ENCODE assay signal across 24 mouse cellular contexts in the genomic region with DNA sequence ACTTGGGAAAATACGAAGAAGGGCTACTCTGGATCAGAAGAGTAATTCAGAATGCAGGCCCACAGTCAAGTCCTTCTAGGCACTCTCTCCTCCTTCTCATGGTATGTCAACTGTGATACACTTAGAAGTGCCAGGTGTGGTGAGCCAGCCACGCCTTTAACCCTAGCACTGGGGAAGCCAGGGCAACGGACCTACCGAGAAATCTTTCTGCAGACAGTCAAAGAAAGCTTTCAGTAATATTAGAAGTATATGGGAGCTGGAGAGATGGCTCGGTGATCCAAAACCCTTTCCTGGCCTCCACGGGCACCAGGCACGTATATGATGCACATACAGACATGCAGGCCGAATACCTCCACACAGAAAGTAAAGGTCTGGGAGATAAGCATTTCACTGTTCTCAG.
"Had no signal": no experiment of that assay in that cellular context is flagged by ENCODE, and none has a peak within 500 bp of the region (broad histone marks: within the 10 kb centered on the region; RNA-seq: fewer than 3 reads in every experiment).

No protein-coding gene starts in this region.

- ATAC-seq: hindbrain, postnatal 0 days; intestine, embryonic 16.5 days; liver, embryonic 12.5 days had no signal

- H3K27me3 ChIP-seq: heart, embryonic 13.5 days; heart, embryonic 15.5 days; hindbrain, embryonic 13.5 days; hindbrain, embryonic 15.5 days; kidney, embryonic 15.5 days; limb, embryonic 13.5 days; limb, embryonic 15.5 days; liver, embryonic 12.5 days had no signal

- H3K9ac ChIP-seq: heart, embryonic 13.5 days; heart, embryonic 15.5 days; hindbrain, embryonic 13.5 days; hindbrain, embryonic 15.5 days; kidney, embryonic 15.5 days; limb, embryonic 13.5 days; limb, embryonic 15.5 days; liver, embryonic 12.5 days; liver, embryonic 14.5 days had no signal

- DNase-seq: gastrocnemius, adult 2 months; gastrocnemius, postnatal 10 days; gastrocnemius, postnatal 25 days; heart, adult 18-20 months; heart, postnatal 14 days; kidney, adult 11 months; kidney, adult 2 months; kidney, adult 9 months; kidney, postnatal 14 days; kidney, postnatal 36 days; left cerebral cortex, postnatal 4 days had no signal

- H3K27ac ChIP-seq: gastrocnemius, adult 2 months; heart, embryonic 13.5 days; heart, embryonic 15.5 days; hindbrain, embryonic 13.5 days; hindbrain, embryonic 15.5 days; hindbrain, postnatal 0 days; kidney, embryonic 15.5 days; kidney, postnatal 0 days; limb, embryonic 13.5 days; limb, embryonic 15.5 days; liver, embryonic 12.5 days; liver, embryonic 14.5 days had no signal

- H3K4me3 ChIP-seq: gastrocnemius, adult 2 months; heart, embryonic 13.5 days; heart, embryonic 15.5 days; hindbrain, embryonic 13.5 days; hindbrain, embryonic 15.5 days; kidney, embryonic 15.5 days; limb, embryonic 13.5 days; limb, embryonic 15.5 days; liver, embryonic 12.5 days had no signal

- H3K9me3 ChIP-seq: heart, embryonic 13.5 days; heart, embryonic 15.5 days; hindbrain, embryonic 13.5 days; hindbrain, embryonic 15.5 days; kidney, embryonic 15.5 days; limb, embryonic 13.5 days; limb, embryonic 15.5 days; liver, embryonic 12.5 days had no signal

- H3K4me2 ChIP-seq: heart, embryonic 11.5 days; heart, embryonic 13.5 days; heart, embryonic 15.5 days; hindbrain, embryonic 13.5 days; hindbrain, embryonic 15.5 days; kidney, embryonic 15.5 days; limb, embryonic 13.5 days; limb, embryonic 15.5 days; liver, embryonic 12.5 days had no signal

- H3K4me1 ChIP-seq: hindbrain, embryonic 13.5 days; hindbrain, embryonic 15.5 days; kidney, embryonic 15.5 days; limb, embryonic 13.5 days; limb, embryonic 15.5 days; liver, embryonic 12.5 days had no signal
